Mouse (Mus musculus) limb, embryonic 14.5 days (tissue): ENCODE measurements around the gene Heatr6. TPM values are rescaled to one million over a fixed set of nuclear protein-coding genes. Genes with fewer than 3 reads are reported as not detected.
A peak's percentile ranks its signal among the peaks of the same experiment; 100 is the strongest.

Experiments
- ATAC-seq: fragments of 200-750 bp; cut with Nextera tagmentation; 2 replicates; pipeline ENCODE4 v1.8.0; 2017; ENCODE audit warnings: low read depth, moderate number of reproducible peaks, moderate TSS enrichment; ENCODE audit not compliant: low FRiP score
- DNase-seq: peaks from one replicate; pipeline ENCODE4 v3.0.0-alpha.2; 2015; ENCODE audit warnings: low spot score
- H3K27ac ChIP-seq: fragments of 300-500 bp; sonication (generic); replicated peaks from 2 replicates; pipeline ENCODE4 v1.5.1; 2014; ENCODE audit warnings: low read depth, mild to moderate bottlenecking, low read length, moderate library complexity, mixed read lengths
- H3K27me3 ChIP-seq: fragments of 300-500 bp; sonication (generic); 2 replicates; pipeline ENCODE4 v1.6.1; 2014; ENCODE audit warnings: low read length, mixed read lengths; ENCODE audit not compliant: control insufficient read depth, insufficient read depth
- H3K36me3 ChIP-seq: fragments of 300-500 bp; sonication (generic); 2 replicates; pipeline ENCODE4 v1.6.1; 2014; ENCODE audit warnings: mild to moderate bottlenecking, low read length, moderate library complexity, mixed read lengths; ENCODE audit not compliant: control insufficient read depth, insufficient read depth
- H3K4me1 ChIP-seq: fragments of 300-500 bp; sonication (generic); 2 replicates; pipeline ENCODE4 v1.6.1; 2014; ENCODE audit warnings: antibody characterized with exemption, low read length, mixed read lengths; ENCODE audit not compliant: control insufficient read depth, insufficient read depth
- H3K4me2 ChIP-seq: fragments of 300-500 bp; sonication (generic); replicated peaks from 2 replicates; pipeline ENCODE4 v1.6.1; 2014; ENCODE audit warnings: low read depth, mild to moderate bottlenecking, low read length, moderate library complexity; ENCODE audit not compliant: severe bottlenecking
- H3K4me3 ChIP-seq: fragments of 300-500 bp; sonication (generic); replicated peaks from 2 replicates; pipeline ENCODE4 v1.5.1; 2014; ENCODE audit warnings: low read length
- H3K9ac ChIP-seq: fragments of 300-500 bp; sonication (generic); 2 replicates; pipeline ENCODE4 v1.6.1; 2014; ENCODE audit warnings: mild to moderate bottlenecking, low read depth, low read length, moderate library complexity; ENCODE audit not compliant: severe bottlenecking
- H3K9me3 ChIP-seq: fragments of 300-500 bp; sonication (generic); 2 replicates; pipeline ENCODE4 v1.6.1; 2016; ENCODE audit warnings: low read length; ENCODE audit not compliant: control insufficient read depth
- POLR2A ChIP-seq: fragments of 200-500 bp; IDR thresholded peaks from 2 replicates; pipeline ENCODE4 v1.8.0; 2012; ENCODE audit warnings: inconsistent platforms, mild to moderate bottlenecking, moderate library complexity, borderline replicate concordance; ENCODE audit not compliant: insufficient read depth, insufficient read length; ENCODE audit errors: extremely low read depth
- WGBS: fragments of 180-500 bp; shearing (Covaris S2); extraction: QIAGEN DNeasy Blood & Tissue Kit; methylation state at CpG from one replicate; pipeline ENCODE4 v1.1.7; 2014; 5-methylcytosine and 5-hydroxymethylcytosine counted together
- polyA plus RNA-seq, 2 experiments: library from polyadenylated mRNA; depleted of rRNA in 1 of 2; stranded (reverse) in 1 of 2; unstranded in 1 of 2; fragments of >200 nt; fragmentation: Nextera tagmentation in 1 of 2; extraction: Ambion mirVana in 1 of 2; gene quantifications; 2 replicates each; pipeline versions ENCODE4 v1.2.1 to v1.2.3; 2012 to 2014

Heatr6 gene
- polyA plus RNA-seq, 2 experiments: 22.5 to 26.0 TPM

GRCm38 (mm10) chr11:83796980-83797608 lies 43.6 kb downstream of the Heatr6 start:
- H3K4me2 ChIP-seq: no peak overlapping the region
- H3K4me1 ChIP-seq: no peaks in the 10 kb centered on the region
- H3K27me3 ChIP-seq: no peaks in the 10 kb centered on the region
- H3K9ac ChIP-seq: no peak overlapping the region
- no peaks in the 10 kb centered on the region for H3K9me3 ChIP-seq
- TF ChIP-seq POLR2A: no peak
- H3K36me3 ChIP-seq: no peaks in the 10 kb centered on the region
- DNase-seq: no peak
- ATAC-seq: no peak
- 82% methylated on average over 10 of the region's 10 CpGs for WGBS
- no peak overlapping the region for H3K27ac ChIP-seq
- H3K4me3 ChIP-seq: no peak overlapping the region

DNA sequence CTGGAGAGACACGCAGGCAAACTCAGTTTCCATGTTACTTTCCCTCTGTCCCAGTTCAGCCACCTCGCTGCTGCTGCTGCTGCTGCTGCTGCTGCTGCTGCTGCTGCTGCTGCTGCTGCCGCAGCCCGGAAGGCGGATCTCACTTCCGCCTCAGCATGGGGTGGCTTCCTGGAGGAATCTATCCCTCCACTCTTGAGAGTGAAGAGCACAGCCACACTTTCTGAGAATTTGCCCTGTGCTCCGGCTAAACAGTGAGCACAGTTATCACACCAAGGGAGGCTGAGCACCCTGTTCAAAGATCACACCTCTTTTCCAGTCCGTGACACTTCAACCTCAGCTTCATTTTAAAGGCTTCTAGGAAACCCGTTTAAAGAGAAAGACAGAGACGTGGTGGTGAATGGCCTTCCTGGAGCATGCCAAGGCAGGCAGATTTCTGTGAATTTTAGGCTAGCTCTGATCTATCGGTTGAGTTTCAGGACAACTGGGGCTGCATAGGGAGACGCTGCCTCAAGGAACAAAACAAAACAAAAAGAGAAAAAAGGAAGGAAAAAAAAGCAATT lies 46.5 kb downstream of the Heatr6 start:
- no peaks in the 10 kb centered on the region for H3K27me3 ChIP-seq
- H3K4me2 ChIP-seq: no peak overlapping the region
- TF ChIP-seq POLR2A: no peak
- H3K9me3 ChIP-seq: no peaks in the 10 kb centered on the region
- no peak overlapping the region for H3K27ac ChIP-seq
- H3K36me3 ChIP-seq: no peaks in the 10 kb centered on the region
- no peak for DNase-seq
- ATAC-seq: no peak
- no peak overlapping the region for H3K4me3 ChIP-seq
- no peak overlapping the region for H3K9ac ChIP-seq
- WGBS: 69% methylated on average over 12 of the region's 12 CpGs
- H3K4me1 ChIP-seq: no peaks in the 10 kb centered on the region

DNA sequence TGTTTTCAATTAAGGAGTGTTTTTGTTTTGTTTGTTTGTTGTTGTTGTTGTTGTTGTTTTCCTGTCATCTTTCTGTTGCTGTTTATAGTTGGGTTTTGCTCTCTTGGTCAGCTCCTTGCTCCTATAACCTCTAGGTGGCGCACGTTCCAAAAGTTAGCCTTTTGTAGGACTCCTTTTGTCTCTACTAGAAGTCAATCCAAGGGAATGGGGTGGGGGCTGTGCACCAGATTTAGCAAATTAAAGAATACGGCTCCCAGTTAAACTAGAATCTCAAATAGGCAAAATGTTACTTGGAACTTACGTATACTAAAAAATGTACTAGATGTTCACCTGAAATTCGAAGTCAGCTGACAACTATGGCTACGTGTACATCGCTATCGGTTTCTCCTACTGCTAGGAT lies 48.7 kb downstream of the Heatr6 start:
- H3K4me1 ChIP-seq: no peaks in the 10 kb centered on the region
- no peak overlapping the region for H3K4me2 ChIP-seq
- no peak for TF ChIP-seq POLR2A
- no peaks in the 10 kb centered on the region for H3K36me3 ChIP-seq
- H3K4me3 ChIP-seq: no peak overlapping the region
- no peaks in the 10 kb centered on the region for H3K9me3 ChIP-seq
- no peak overlapping the region for H3K27ac ChIP-seq
- DNase-seq (peak; percentile 44), ATAC-seq (no peak)
- 65% methylated on average over 8 of the region's 8 CpGs for WGBS
- no peak overlapping the region for H3K9ac ChIP-seq
- H3K27me3 ChIP-seq: no peaks in the 10 kb centered on the region

DNA sequence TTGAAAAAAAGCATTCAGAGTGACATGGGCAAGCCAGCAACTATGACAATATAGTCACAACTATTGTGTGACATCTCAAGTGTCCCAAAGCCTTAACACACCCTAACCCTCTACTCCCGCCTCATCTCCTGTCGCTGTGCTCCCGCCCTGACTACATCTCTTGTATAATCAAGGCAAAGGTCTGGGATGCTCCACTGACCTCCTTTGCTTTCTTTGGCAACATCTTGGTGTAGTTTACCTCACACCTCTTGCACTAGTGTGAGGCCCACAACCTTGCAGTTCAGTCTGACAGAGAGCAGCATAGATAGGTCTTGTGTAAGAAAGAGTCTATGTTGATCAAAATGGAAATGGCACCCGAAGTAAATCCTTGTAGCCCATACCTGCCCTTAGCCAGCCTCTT lies 49.1 kb downstream of the Heatr6 start:
- no peaks in the 10 kb centered on the region for H3K36me3 ChIP-seq
- H3K4me3 ChIP-seq: no peak overlapping the region
- H3K27ac ChIP-seq: no peak overlapping the region
- H3K9me3 ChIP-seq: no peaks in the 10 kb centered on the region
- H3K27me3 ChIP-seq: no peaks in the 10 kb centered on the region
- TF ChIP-seq POLR2A: no peak
- H3K9ac ChIP-seq: no peak overlapping the region
- WGBS: 94% methylated on average over 4 of the region's 4 CpGs
- DNase-seq (no peak), ATAC-seq (no peak)
- no peak overlapping the region for H3K4me2 ChIP-seq
- no peaks in the 10 kb centered on the region for H3K4me1 ChIP-seq

DNA sequence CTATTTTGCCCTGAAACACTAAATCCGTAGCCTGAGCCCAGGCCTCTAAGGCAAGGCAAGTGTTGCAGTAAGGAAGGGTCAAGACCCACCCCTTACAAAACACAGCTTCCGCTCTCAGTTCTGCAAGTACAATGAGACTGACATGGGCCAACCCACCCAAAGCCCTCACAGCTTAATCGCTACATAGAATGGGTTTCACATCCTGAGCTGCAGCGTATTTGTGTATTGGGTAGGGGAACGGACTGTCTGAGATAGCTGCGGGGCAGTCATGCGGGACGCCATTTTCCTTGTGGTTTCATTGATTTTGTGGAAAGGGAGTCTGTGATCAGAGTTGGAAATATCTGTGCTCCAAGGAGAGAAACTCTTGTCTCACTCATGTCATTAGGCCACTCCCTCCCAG lies 56.9 kb downstream of the Heatr6 start:
- Histone ChIP-seq H3K36me3 (no peaks in the 10 kb centered on the region), H3K4me1 (no peaks in the 10 kb centered on the region), H3K4me2 (no peak overlapping the region), H3K27me3 (no peaks in the 10 kb centered on the region), H3K4me3 (no peak overlapping the region), H3K9me3 (no peaks in the 10 kb centered on the region), H3K9ac (no peak overlapping the region), H3K27ac (no peak overlapping the region)
- no peak for ATAC-seq
- WGBS: 91% methylated on average over 8 of the region's 8 CpGs
- no peak for TF ChIP-seq POLR2A
- no peak for DNase-seq
